Mouse (Mus musculus) megakaryocyte, embryonic 14.5 days (primary cell): ENCODE data around the gene Adcy5.

Experiments used
- FLI1 ChIP-seq: IDR thresholded peaks from 2 replicates; pipeline ENCODE4 v1.6.1; 2012; ENCODE audit warnings: low read length, inconsistent platforms, mixed read lengths
- GATA1 ChIP-seq: IDR thresholded peaks from 3 replicates; pipeline ENCODE4 v1.6.1; 2012; ENCODE audit warnings: mixed read lengths, low read length, inconsistent platforms, borderline replicate concordance

GRCm38 (mm10) chr16:35239318-35239965 is 84.8 kb downstream of the Adcy5 start:
- TF ChIP-seq GATA1 (no peak), FLI1 (no peak)
